ENCODE assay signal across 28 mouse cellular contexts in the genomic region with DNA sequence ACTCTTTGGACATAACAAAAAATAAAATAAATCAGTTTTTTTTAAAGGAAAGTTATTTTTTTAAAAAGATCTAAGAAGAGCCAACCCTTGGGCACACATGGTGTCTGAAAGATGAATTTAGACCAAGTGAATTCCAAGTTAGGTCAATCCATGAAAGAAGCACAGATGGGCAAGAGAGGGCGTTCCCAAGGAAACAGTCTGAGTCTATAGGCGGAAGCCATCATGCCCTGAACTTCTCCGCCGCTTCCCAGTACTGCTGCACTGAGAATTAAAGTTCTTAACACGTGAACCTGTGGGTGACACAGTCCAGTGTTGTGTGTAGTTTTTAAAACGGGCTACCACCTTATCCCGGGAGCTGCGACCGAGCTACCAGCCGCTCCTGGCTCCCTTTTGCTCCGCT. TPM values are rescaled to one million over a fixed set of nuclear protein-coding genes. Genes with fewer than 3 reads are reported as not detected.
DNase-seq lines count a peak whose midpoint lies in the region; ATAC-seq and TF ChIP-seq lines count a peak whose summit lies in the region.
"Had no signal": no experiment of that assay in that cellular context is flagged by ENCODE, and none has a peak within 500 bp of the region (broad histone marks: within the 10 kb centered on the region; RNA-seq: fewer than 3 reads in every experiment).

No protein-coding gene starts in this region.

- H3K4me1 ChIP-seq in E14TG2a.4 (replicated peaks; ENCODE audit: low read depth, low read length) (peaks cover 53% of the 10 kb centered on the region), ES-E14 (ENCODE audit: control insufficient read depth in 2 of 2, insufficient read depth in 2 of 2, low read length in 2 of 2, poor library complexity in 1 of 2) (peaks cover 10 to 13% of the 10 kb centered on the region in 2 experiments)
- H3K4me1 ChIP-seq: embryonic facial prominence, embryonic 13.5 days; embryonic facial prominence, embryonic 15.5 days; forebrain, embryonic 10.5 days had no signal

- no peak overlapping the region for H3K27ac ChIP-seq in ES-E14 (ENCODE audit: insufficient read depth, low read depth, low read length, poor library complexity, severe bottlenecking)
- H3K27ac ChIP-seq: embryonic facial prominence, embryonic 13.5 days; embryonic facial prominence, embryonic 15.5 days; forebrain, embryonic 10.5 days; forebrain, embryonic 12.5 days had no signal

- in situ Hi-C loops in ES-E14 (cut with MboI; ENCODE audit: low sequenced_read_pairs in 2 of 2, unreplicated experiment in 2 of 2) = loop anchor here in 1 of 2 experiments (25.0 kb wide), 1 partner anchor 109 kb away; no protein-coding TSS in a partner anchor

- H3K4me3 ChIP-seq in E14TG2a.4 (replicated peaks; ENCODE audit: low read length) (peak overlapping the region; percentile 65), ES-E14 (ENCODE audit: insufficient read depth in 1 of 2, low read depth in 1 of 2, low read length in 2 of 2, poor library complexity in 1 of 2, severe bottlenecking in 1 of 2) (peak overlapping the region; percentile 18 to 43; a peak in 3 of 4 replicates)
- H3K4me3 ChIP-seq: embryonic facial prominence, embryonic 13.5 days; embryonic facial prominence, embryonic 15.5 days; erythroblast, embryonic 14.5 days; forebrain, embryonic 10.5 days; forebrain, embryonic 12.5 days had no signal

- H3K9me3 ChIP-seq in E14TG2a.4 (ENCODE audit: low read length) (peaks cover 6% of the 10 kb centered on the region), ES-E14 (ENCODE audit: control insufficient read depth, insufficient read depth, low read depth, low read length) (no peaks in the 10 kb centered on the region)
- H3K9me3 ChIP-seq: embryonic facial prominence, embryonic 15.5 days; forebrain, embryonic 12.5 days had no signal

- no peaks in the 10 kb centered on the region for H3K36me3 ChIP-seq in E14TG2a.4 (ENCODE audit: insufficient read depth, low read length)
- no peaks in the 10 kb centered on the region for H3K36me3 ChIP-seq in ES-E14 (ENCODE audit: control insufficient read depth, insufficient read depth, low read length, poor library complexity, severe bottlenecking)
- H3K36me3 ChIP-seq: embryonic facial prominence, embryonic 13.5 days; embryonic facial prominence, embryonic 15.5 days; forebrain, embryonic 10.5 days; forebrain, embryonic 12.5 days had no signal

- DNase-seq in frontal cortex, adult 2 months (ENCODE audit: extremely low spot score in 1 of 2, low spot score in 1 of 2) = no peak
- no peak for DNase-seq in ES-E14 (ENCODE audit: low read depth, low spot score)
- DNase-seq in brain, adult 2 months (ENCODE audit: low read depth, low spot score) = peak; percentile 39
- DNase-seq in heart, adult 11 months = no peak
- DNase-seq in cerebellum, postnatal 10 days = no peak
- DNase-seq: adrenal gland, adult 8-10 months; adrenal gland, postnatal 14 days; cerebellum, adult 11 months; cerebellum, adult 18-20 months; cerebellum, adult 8-10 months; cerebellum, adult 9-11 months; cerebellum, postnatal 25 days had no signal

- ATAC-seq in frontal cortex, adult (ENCODE audit: low TSS enrichment) = peak; percentile 35; the same call in 1 of the 2 replicates
- ATAC-seq: activated CD4-positive, CD25-positive, alpha-beta regulatory T cell, adult 4 months; CD4-positive, CD25-positive, alpha-beta regulatory T cell, adult 4 months; forebrain, embryonic 14.5 days; forebrain, embryonic 16.5 days had no signal

- peak overlapping the region; percentile 46; the same call in 1 of the 2 replicates for H3K9ac ChIP-seq in ES-E14 (ENCODE audit: insufficient read depth, low read depth, low read length, poor library complexity, severe bottlenecking)
- H3K9ac ChIP-seq: embryonic facial prominence, embryonic 13.5 days; embryonic facial prominence, embryonic 15.5 days; forebrain, embryonic 12.5 days had no signal

- TF ChIP-seq CTCF in E14TG2a.4 (conservative IDR thresholded peaks at IDR 0.05; ENCODE audit: low read length) = no peak

- peaks cover 3% of the 10 kb centered on the region; the same call in 1 of the 2 replicates for H3K27me3 ChIP-seq in E14TG2a.4 (ENCODE audit: insufficient read depth, low read length)
- H3K27me3 ChIP-seq: CH12.LX; embryonic facial prominence, embryonic 13.5 days; embryonic facial prominence, embryonic 15.5 days; forebrain, embryonic 12.5 days had no signal

TF ChIP-seq in ES-E14, 5 proteins besides CTCF, POLR2A, EP300 and RAD21:
- TF ChIP-seq MAFK (IDR thresholded peaks at IDR 0.05; ENCODE audit: insufficient read depth, low read depth, low read length) = no peak
- no peak for TF ChIP-seq ZNF384 (IDR thresholded peaks at IDR 0.05; ENCODE audit: low read depth, low read length)
- no peak for TF ChIP-seq ZC3H11A (IDR thresholded peaks at IDR 0.05; ENCODE audit: borderline replicate concordance, low read depth, low read length)
- no peak for TF ChIP-seq CHD2 (IDR thresholded peaks at IDR 0.05; ENCODE audit: low read depth, low read length)
- no peak for TF ChIP-seq HCFC1 (IDR thresholded peaks at IDR 0.05; ENCODE audit: borderline replicate concordance, insufficient read depth, low read length)

RNA-seq across cellular contexts. Expression of gene Wdr95, which starts 24.9 kb away (rescaled TPM):
- 0.68 and 1.5 TPM in 2 replicates for polyA plus RNA-seq in frontal cortex, adult 2 months (2012; rRNA removed)
- total RNA-seq in ES-E14 (2012; rRNA removed) = 1.1 and 1.5 TPM in 2 replicates
- total RNA-seq: adrenal gland, adult 18-20 months; adrenal gland, postnatal 14 days; adrenal gland, postnatal 36 days; CH12.LX; MEL had no signal
- polyA plus RNA-seq: activated CD4-positive, CD25-positive, alpha-beta regulatory T cell, adult 4 months; CD4-positive, CD25-positive, alpha-beta regulatory T cell, adult 4 months; embryonic facial prominence, embryonic 11.5 days; erythroblast, embryonic 14.5 days; forebrain, embryonic 10.5 days had no signal
